Mouse (Mus musculus): ENCODE results near the gene Rtn3. TPM values are rescaled to one million over a fixed set of nuclear protein-coding genes. Genes with fewer than 3 reads are reported as not detected.

Gene Rtn3
- total RNA-seq (2021): 10 to 100 TPM; 30.6 to 37.7 TPM
- long read RNA-seq, experiment 1, full-length matches to known transcripts: 38 of 43 reads
- long read RNA-seq, experiment 1, partial matches to known transcripts: 1 of 43 reads
- long read RNA-seq, experiment 1, other reads (novel, unspliced or antisense): 4 of 43 reads
- long read RNA-seq, experiment 2, full-length matches to known transcripts: 43 of 49 reads
- long read RNA-seq, experiment 2, partial matches to known transcripts: 1 of 49 reads
- long read RNA-seq, experiment 2, other reads (novel, unspliced or antisense): 5 of 49 reads

- intact Hi-C loops (cut with DNase I): loop anchor here (5.0 kb wide), 1 partner anchor 41 kb away; no protein-coding TSS in a partner anchor
- Histone ChIP-seq H3K27ac (peak within 1 kb of the TSS; percentile 99), H3K4me3 (peak within 1 kb of the TSS; percentile 99)
- no peak for TF ChIP-seq CTCF (IDR thresholded peaks at IDR 0.05)
- peak; percentile 99 for DNase-seq
Observed at GRCm38 (mm10) chr19:7482599-7483511, at the start of gene Rtn3. Rtn3 (minus strand) TSS chr19:7483281.

GRCm38 (mm10) chr19:7531906-7532305, 48.8 kb upstream of the Rtn3 start:
- Histone ChIP-seq H3K27ac (no peak overlapping the region), H3K4me3 (no peak overlapping the region)
- intact Hi-C loops (cut with DNase I): no loop called here
- no peak for DNase-seq
- no peak for TF ChIP-seq CTCF (IDR thresholded peaks at IDR 0.05)

GRCm38 (mm10) chr19:7528639-7529428, 45.8 kb upstream of the Rtn3 start:
- peak; percentile 89 for TF ChIP-seq CTCF (IDR thresholded peaks at IDR 0.05)
- peak; percentile 62 for DNase-seq
- H3K4me3 ChIP-seq: no peak overlapping the region
- no peak overlapping the region for H3K27ac ChIP-seq
- intact Hi-C loops (cut with DNase I): loop anchor here (1.0 kb wide), 2 partner anchors 66 to 88 kb away; no protein-coding TSS in a partner anchor

GRCm38 (mm10) chr19:7524879-7525278, 41.8 kb upstream of the Rtn3 start:
- no peak for DNase-seq
- no peak for TF ChIP-seq CTCF (IDR thresholded peaks at IDR 0.05)
- intact Hi-C loops (cut with DNase I): no loop called here
- H3K27ac ChIP-seq: no peak overlapping the region
- no peak overlapping the region for H3K4me3 ChIP-seq

- Histone ChIP-seq H3K4me3 (no peak overlapping the region), H3K27ac (no peak overlapping the region)
- intact Hi-C loops (cut with DNase I): no loop called here
- no peak for TF ChIP-seq CTCF (IDR thresholded peaks at IDR 0.05)
- DNase-seq: no peak
Observed at GRCm38 (mm10) chr19:7523781-7524180, 40.7 kb upstream of the Rtn3 start.

- H3K4me3 ChIP-seq: no peak overlapping the region
- intact Hi-C loops (cut with DNase I): no loop called here
- no peak for DNase-seq
- H3K27ac ChIP-seq: no peak overlapping the region
- peak; percentile 44 for TF ChIP-seq CTCF (IDR thresholded peaks at IDR 0.05)
Observed at GRCm38 (mm10) chr19:7523292-7523691, 40.2 kb upstream of the Rtn3 start.

GRCm38 (mm10) chr19:7522856-7523255, 39.8 kb upstream of the Rtn3 start:
- no peak overlapping the region for H3K4me3 ChIP-seq
- intact Hi-C loops (cut with DNase I): no loop called here
- DNase-seq: no peak
- no peak for TF ChIP-seq CTCF (IDR thresholded peaks at IDR 0.05)
- H3K27ac ChIP-seq: no peak overlapping the region

GRCm38 (mm10) chr19:7521619-7522018, 38.5 kb upstream of the Rtn3 start:
- DNase-seq: no peak
- Histone ChIP-seq H3K4me3 (no peak overlapping the region), H3K27ac (no peak overlapping the region)
- no peak for TF ChIP-seq CTCF (IDR thresholded peaks at IDR 0.05)
- intact Hi-C loops (cut with DNase I): no loop called here

GRCm38 (mm10) chr19:7516437-7516836, 33.4 kb upstream of the Rtn3 start:
- TF ChIP-seq CTCF (IDR thresholded peaks at IDR 0.05): no peak
- Histone ChIP-seq H3K4me3 (no peak overlapping the region), H3K27ac (no peak overlapping the region)
- intact Hi-C loops (cut with DNase I): no loop called here
- no peak for DNase-seq

GRCm38 (mm10) chr19:7508026-7508425, 24.9 kb upstream of the Rtn3 start:
- DNase-seq: no peak
- no peak overlapping the region for H3K27ac ChIP-seq
- intact Hi-C loops (cut with DNase I): no loop called here
- TF ChIP-seq CTCF (IDR thresholded peaks at IDR 0.05): peak; percentile 27; the same call in 1 of the 2 replicates
- H3K4me3 ChIP-seq: no peak overlapping the region

GRCm38 (mm10) chr19:7506321-7506720, 23.2 kb upstream of the Rtn3 start:
- intact Hi-C loops (cut with DNase I): no loop called here
- no peak for DNase-seq
- H3K27ac ChIP-seq: no peak overlapping the region
- H3K4me3 ChIP-seq: no peak overlapping the region
- TF ChIP-seq CTCF (IDR thresholded peaks at IDR 0.05): no peak

- no peak overlapping the region for H3K27ac ChIP-seq
- DNase-seq: no peak
- H3K4me3 ChIP-seq: no peak overlapping the region
- TF ChIP-seq CTCF (IDR thresholded peaks at IDR 0.05): no peak
- intact Hi-C loops (cut with DNase I): no loop called here
Observed at GRCm38 (mm10) chr19:7502432-7502831, 19.4 kb upstream of the Rtn3 start.
